Mouse (Mus musculus) forebrain, postnatal 0 days (tissue): ENCODE measurements around the gene Foxa3. TPM values are rescaled to one million over a fixed set of nuclear protein-coding genes. Genes with fewer than 3 reads are reported as not detected.

ENCODE experiments used
- ATAC-seq: fragments of 200-750 bp; cut with Nextera tagmentation; 2 replicates; pipeline ENCODE4 v1.8.0; 2017; ENCODE audit warnings: mild to moderate bottlenecking, moderate library complexity
- DNase-seq: peaks from one replicate; pipeline ENCODE4 v3.0.0-alpha.2; 2015
- H3K27ac ChIP-seq: fragments of 300-500 bp; sonication (generic); 2 replicates; pipeline ENCODE4 v1.5.1; 2014; ENCODE audit warnings: low read depth, mild to moderate bottlenecking, antibody characterized with exemption, low read length, moderate library complexity, mixed read lengths
- H3K27me3 ChIP-seq: fragments of 300-500 bp; sonication (generic); 2 replicates; pipeline ENCODE4 v1.6.1; 2014; ENCODE audit warnings: mild to moderate bottlenecking, low read length, mixed read lengths; ENCODE audit not compliant: insufficient read depth
- H3K36me3 ChIP-seq: fragments of 300-500 bp; sonication (generic); 2 replicates; pipeline ENCODE4 v1.6.1; 2014; ENCODE audit warnings: mild to moderate bottlenecking, moderate library complexity; ENCODE audit not compliant: insufficient read depth
- H3K4me1 ChIP-seq: fragments of 300-500 bp; sonication (generic); 2 replicates; pipeline ENCODE4 v1.6.1; 2014; ENCODE audit warnings: antibody characterized with exemption; ENCODE audit not compliant: insufficient read depth
- H3K4me2 ChIP-seq: fragments of 300-500 bp; sonication (generic); 2 replicates; pipeline ENCODE4 v1.6.1; 2014; ENCODE audit warnings: low read depth, mild to moderate bottlenecking, moderate library complexity
- H3K4me3 ChIP-seq: fragments of 300-500 bp; sonication (generic); 2 replicates; pipeline ENCODE4 v1.5.1; 2014; ENCODE audit warnings: low read depth, low read length, mixed read lengths
- H3K9ac ChIP-seq: fragments of 300-500 bp; sonication (generic); 2 replicates; pipeline ENCODE4 v1.6.1; 2014; ENCODE audit warnings: mild to moderate bottlenecking
- H3K9me3 ChIP-seq: fragments of 300-500 bp; sonication (generic); 2 replicates; pipeline ENCODE4 v1.6.1; 2016; ENCODE audit warnings: low read length
- CTCF ChIP-seq: sonication (generic); IDR thresholded peaks from 2 replicates; pipeline ENCODE4 v1.5.1; 2016; ENCODE audit warnings: antibody characterized with exemption, control low read depth, low read depth
- WGBS: fragments of 180-500 bp; shearing (Covaris S2); extraction: QIAGEN DNeasy Blood & Tissue Kit; methylation state at CpG from one replicate; pipeline ENCODE4 v1.1.7; 2014; 5-methylcytosine and 5-hydroxymethylcytosine counted together
- polyA plus RNA-seq: library from polyadenylated mRNA; unstranded; fragments of >200 nt; fragmentation: Nextera tagmentation; extraction: Ambion mirVana; gene quantifications from 2 replicates; pipeline ENCODE4 v1.2.1, GENCODE M21; 2015
- total RNA-seq: library from RNA; depleted of rRNA; stranded (reverse); fragments of >200 nt; gene quantifications from 2 replicates; pipeline ENCODE4 v1.2.3, GENCODE M21; 2014

Gene Foxa3
- total and polyA plus RNA-seq, 2 experiments from 2014 or later = not detected

- no peaks in the 10 kb centered on the region for H3K27me3 ChIP-seq
- peak within 1 kb of the TSS; percentile 67 for H3K4me3 ChIP-seq
- TF ChIP-seq CTCF = peak; percentile 18; the same call in 1 of the 2 replicates
- ATAC-seq = peak; percentile 93
- peaks cover 8% of the 10 kb centered on the region for H3K4me1 ChIP-seq
- peak within 1 kb of the TSS; percentile 71 for H3K27ac ChIP-seq
- H3K36me3 ChIP-seq = no peaks in the 10 kb centered on the region
- WGBS = under 1% methylated on average over 36 of the region's 37 CpGs
- H3K9me3 ChIP-seq = no peaks in the 10 kb centered on the region
- DNase-seq = peak; percentile 100
- H3K9ac ChIP-seq = peak within 1 kb of the TSS; percentile 60
- H3K4me2 ChIP-seq = peak within 1 kb of the TSS; percentile 83
Observed at GRCm38 (mm10) chr7:18990601-18991295, 32.6 kb downstream of the Foxa3 start, which contains the start of gene Mypop. Gene Mypop (plus strand): TSS chr7:18991245.

GRCm38 (mm10) chr7:18989995-18990394 is 33.3 kb downstream of the Foxa3 start:
- peak overlapping the region; percentile 83 for H3K4me2 ChIP-seq
- H3K9ac ChIP-seq = peak overlapping the region; percentile 51
- H3K4me1 ChIP-seq = peaks cover 8% of the 10 kb centered on the region
- H3K27ac ChIP-seq = peak overlapping the region; percentile 66
- DNase-seq (peak; percentile 59), ATAC-seq (no peak)
- no peaks in the 10 kb centered on the region for H3K9me3 ChIP-seq
- 4% methylated on average over 5 of the region's 5 CpGs for WGBS
- peak overlapping the region; percentile 67 for H3K4me3 ChIP-seq
- H3K27me3 ChIP-seq = no peaks in the 10 kb centered on the region
- H3K36me3 ChIP-seq = no peaks in the 10 kb centered on the region
- TF ChIP-seq CTCF = peak; percentile 48

GRCm38 (mm10) chr7:18988780-18989179 is 34.6 kb downstream of the Foxa3 start:
- Histone ChIP-seq H3K4me3 (no peak overlapping the region), H3K4me2 (no peak overlapping the region), H3K27ac (no peak overlapping the region), H3K27me3 (no peaks in the 10 kb centered on the region), H3K9me3 (no peaks in the 10 kb centered on the region), H3K9ac (no peak overlapping the region), H3K4me1 (peaks cover 8% of the 10 kb centered on the region), H3K36me3 (no peaks in the 10 kb centered on the region)
- no peak for DNase-seq
- 78% methylated on average over 6 of the region's 6 CpGs for WGBS
- no peak for TF ChIP-seq CTCF
- no peak for ATAC-seq

GRCm38 (mm10) chr7:18987747-18988146 is 35.6 kb downstream of the Foxa3 start:
- Histone ChIP-seq H3K9me3 (no peaks in the 10 kb centered on the region), H3K27ac (no peak overlapping the region), H3K9ac (no peak overlapping the region), H3K27me3 (no peaks in the 10 kb centered on the region), H3K4me1 (peaks cover 4% of the 10 kb centered on the region), H3K4me3 (no peak overlapping the region), H3K36me3 (no peaks in the 10 kb centered on the region), H3K4me2 (no peak overlapping the region)
- no peak for DNase-seq
- TF ChIP-seq CTCF = no peak
- WGBS = 76% methylated on average over 13 of the region's 13 CpGs
- no peak for ATAC-seq

- no peak for ATAC-seq
- H3K4me3 ChIP-seq = no peak within 1 kb of the TSS
- no peak for DNase-seq
- 68% methylated on average over 2 of the region's 2 CpGs for WGBS
- H3K4me1 ChIP-seq = no peaks in the 10 kb centered on the region
- no peak within 1 kb of the TSS for H3K9ac ChIP-seq
- H3K36me3 ChIP-seq = no peaks in the 10 kb centered on the region
- no peak within 1 kb of the TSS for H3K27ac ChIP-seq
- H3K9me3 ChIP-seq = no peaks in the 10 kb centered on the region
- no peak within 1 kb of the TSS for H3K4me2 ChIP-seq
- TF ChIP-seq CTCF = no peak
- no peaks in the 10 kb centered on the region for H3K27me3 ChIP-seq
Observed at GRCm38 (mm10) chr7:18987100-18987499, 36.2 kb downstream of the Foxa3 start, which contains the start of gene Nanos2. Gene Nanos2 (plus strand): TSS chr7:18987400.

- Histone ChIP-seq H3K9ac (no peak overlapping the region), H3K36me3 (no peaks in the 10 kb centered on the region), H3K27ac (no peak overlapping the region), H3K4me2 (no peak overlapping the region), H3K4me3 (no peak overlapping the region), H3K9me3 (no peaks in the 10 kb centered on the region), H3K4me1 (no peaks in the 10 kb centered on the region), H3K27me3 (no peaks in the 10 kb centered on the region)
- DNase-seq (no peak), ATAC-seq (no peak)
- TF ChIP-seq CTCF = no peak
- WGBS = 77% methylated on average over 2 of the region's 2 CpGs
Observed at GRCm38 (mm10) chr7:18986503-18986902, 36.8 kb downstream of the Foxa3 start.

- H3K4me1 ChIP-seq = no peaks in the 10 kb centered on the region
- 68% methylated on average over 9 of the region's 9 CpGs for WGBS
- no peak overlapping the region for H3K9ac ChIP-seq
- H3K9me3 ChIP-seq = no peaks in the 10 kb centered on the region
- no peak overlapping the region for H3K27ac ChIP-seq
- ATAC-seq (peak; percentile 59), DNase-seq (no peak)
- no peaks in the 10 kb centered on the region for H3K27me3 ChIP-seq
- H3K36me3 ChIP-seq = no peaks in the 10 kb centered on the region
- H3K4me2 ChIP-seq = no peak overlapping the region
- TF ChIP-seq CTCF = no peak
- H3K4me3 ChIP-seq = no peak overlapping the region
Observed at GRCm38 (mm10) chr7:18978381-18978780, 45.0 kb downstream of the Foxa3 start.
